Mouse (Mus musculus) brown adipose tissue, adult 24 weeks (tissue): Measurements from ENCODE around the gene 4833439L19Rik. TPM values are rescaled to one million over a fixed set of nuclear protein-coding genes. Genes with fewer than 3 reads are reported as not detected.

Source experiments
- H3K27ac ChIP-seq: fragments of 200-500 bp; replicated peaks from 2 replicates; pipeline ENCODE4 v1.5.1; 2012; ENCODE audit warnings: low read depth, mild to moderate bottlenecking, low read length
- H3K4me1 ChIP-seq: fragments of 200-500 bp; 2 replicates; pipeline ENCODE4 v1.6.1; 2012; ENCODE audit warnings: low read length, mixed read lengths; ENCODE audit not compliant: control insufficient read depth, insufficient read depth, insufficient read length
- H3K4me3 ChIP-seq: fragments of 200-500 bp; 2 replicates; pipeline ENCODE4 v1.5.1; 2012; ENCODE audit warnings: low read depth, mild to moderate bottlenecking, low read length, moderate library complexity; ENCODE audit not compliant: insufficient read depth
- polyA plus RNA-seq: library from polyadenylated mRNA; stranded (reverse); fragments of >200 nt; gene quantifications from 2 replicates; pipeline ENCODE4 v1.2.4, GENCODE M21; 2012; ENCODE audit not compliant: missing spikeins, insufficient read depth, insufficient read length

4833439L19Rik gene
- polyA plus RNA-seq, 1 experiment: 176 TPM

GRCm38 (mm10) chr13:54505920-54506319, 59.3 kb downstream of the 4833439L19Rik start:
- no peak overlapping the region for H3K4me3 ChIP-seq
- no peak overlapping the region for H3K27ac ChIP-seq
- 0 out of 2 replicates have a peak, but pooled peaks cover 2% of the 10 kb centered on the region for H3K4me1 ChIP-seq

GRCm38 (mm10) chr13:54504611-54505260, 60.5 kb downstream of the 4833439L19Rik start:
- Histone ChIP-seq H3K4me1 (0 out of 2 replicates have a peak, but pooled peaks cover 2% of the 10 kb centered on the region), H3K4me3 (peak overlapping the region; percentile 71), H3K27ac (no peak overlapping the region)

- Histone ChIP-seq H3K4me3 (peak within 1 kb of the TSS; percentile 71), H3K27ac (no peak within 1 kb of the TSS), H3K4me1 (0 out of 2 replicates have a peak, but pooled peaks cover 2% of the 10 kb centered on the region)
These were observed 61.4 kb downstream of the 4833439L19Rik start, which contains the start of gene Simc1 for GRCm38 (mm10) chr13:54503604-54504521. Gene Simc1 (plus strand): TSS chr13:54503779.

- Histone ChIP-seq H3K4me3 (peak overlapping the region; percentile 57), H3K27ac (no peak overlapping the region), H3K4me1 (0 out of 2 replicates have a peak, but pooled peaks cover 2% of the 10 kb centered on the region)
These were observed 62.0 kb downstream of the 4833439L19Rik start for GRCm38 (mm10) chr13:54503278-54503603.

DNA sequence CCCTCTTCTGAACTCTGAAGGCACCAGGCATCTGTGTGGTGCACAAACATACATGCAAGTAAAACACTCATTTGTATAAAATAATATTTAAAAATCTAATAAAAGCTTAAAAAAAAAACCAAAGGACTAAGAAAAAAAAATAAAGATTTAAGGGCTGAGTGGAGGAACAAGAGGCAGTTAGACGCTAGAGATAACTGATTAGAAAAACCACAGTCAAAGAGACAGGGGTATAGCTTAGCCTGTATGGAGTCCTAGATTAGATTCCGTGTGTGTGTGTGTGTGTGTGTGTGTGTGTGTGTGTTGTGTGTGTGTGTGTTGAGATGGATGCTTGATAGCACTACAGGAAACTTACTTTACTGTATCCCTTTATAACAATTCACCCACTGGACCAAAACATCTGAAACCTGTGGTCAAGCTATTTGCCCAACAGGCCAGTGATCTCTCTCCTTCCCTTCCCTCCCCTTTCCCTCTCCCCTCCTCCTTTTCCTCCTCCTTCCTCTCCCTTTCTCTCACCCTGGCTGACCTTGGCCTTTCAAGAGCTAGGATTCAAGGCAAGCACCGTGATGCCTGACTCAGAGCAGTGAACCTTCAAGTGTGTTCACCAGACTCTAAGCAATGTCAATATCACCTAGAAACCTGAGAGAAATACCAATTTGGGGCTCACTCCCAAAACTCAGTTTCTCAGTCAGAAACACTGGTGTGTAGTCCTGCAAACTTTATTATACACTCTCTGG, 63.1 kb downstream of the 4833439L19Rik start:
- 0 out of 2 replicates have a peak, but pooled peaks cover 2% of the 10 kb centered on the region for H3K4me1 ChIP-seq
- no peak overlapping the region for H3K4me3 ChIP-seq
- no peak overlapping the region for H3K27ac ChIP-seq

GRCm38 (mm10) chr13:54501352-54501751, 63.9 kb downstream of the 4833439L19Rik start:
- Histone ChIP-seq H3K27ac (no peak overlapping the region), H3K4me3 (no peak overlapping the region), H3K4me1 (0 out of 2 replicates have a peak, but pooled peaks cover 2% of the 10 kb centered on the region)

Other genes with a start within 250 kb of the 4833439L19Rik start
- 1.0 and 1.4 TPM in 2 replicates for gene Cplx2, start 194.1 kb downstream of the 4833439L19Rik start, polyA plus RNA-seq
- 18.7 and 22.4 TPM in 2 replicates for gene Thoc3, start 96.6 kb downstream of the 4833439L19Rik start, polyA plus RNA-seq
- gene Simc1, start 61.7 kb downstream of the 4833439L19Rik start, polyA plus RNA-seq: 2.6 TPM in 2 replicates
- gene Arl10, start 9.6 kb upstream of the 4833439L19Rik start, polyA plus RNA-seq: 3.7 and 6.7 TPM in 2 replicates
- gene Nop16, start 24.7 kb upstream of the 4833439L19Rik start, polyA plus RNA-seq: 16.0 and 18.0 TPM in 2 replicates
- 305 and 329 TPM in 2 replicates for gene Higd2a, start 24.8 kb upstream of the 4833439L19Rik start, polyA plus RNA-seq
- 44.2 and 48.8 TPM in 2 replicates for gene Cltb, start 45.9 kb upstream of the 4833439L19Rik start, polyA plus RNA-seq
- gene Faf2, start 56.3 kb upstream of the 4833439L19Rik start, polyA plus RNA-seq: 26.1 and 26.3 TPM in 2 replicates
- gene Rnf44, start 128.5 kb upstream of the 4833439L19Rik start, polyA plus RNA-seq: 46.7 and 49.4 TPM in 2 replicates
- gene Cdhr2, start 136.0 kb upstream of the 4833439L19Rik start, polyA plus RNA-seq: not detected in 2 replicates
- not detected in 2 replicates for gene Gprin1, start 184.4 kb upstream of the 4833439L19Rik start, polyA plus RNA-seq
- not detected in 2 replicates for gene Sncb, start 201.2 kb upstream of the 4833439L19Rik start, polyA plus RNA-seq
- not detected in 2 replicates for gene Eif4e1b, start 218.6 kb upstream of the 4833439L19Rik start, polyA plus RNA-seq
- 29.5 and 42.0 TPM in 2 replicates for gene Tspan17, start 223.9 kb upstream of the 4833439L19Rik start, polyA plus RNA-seq